7 mouse cellular contexts compared by ENCODE assay signal in the genomic region with DNA sequence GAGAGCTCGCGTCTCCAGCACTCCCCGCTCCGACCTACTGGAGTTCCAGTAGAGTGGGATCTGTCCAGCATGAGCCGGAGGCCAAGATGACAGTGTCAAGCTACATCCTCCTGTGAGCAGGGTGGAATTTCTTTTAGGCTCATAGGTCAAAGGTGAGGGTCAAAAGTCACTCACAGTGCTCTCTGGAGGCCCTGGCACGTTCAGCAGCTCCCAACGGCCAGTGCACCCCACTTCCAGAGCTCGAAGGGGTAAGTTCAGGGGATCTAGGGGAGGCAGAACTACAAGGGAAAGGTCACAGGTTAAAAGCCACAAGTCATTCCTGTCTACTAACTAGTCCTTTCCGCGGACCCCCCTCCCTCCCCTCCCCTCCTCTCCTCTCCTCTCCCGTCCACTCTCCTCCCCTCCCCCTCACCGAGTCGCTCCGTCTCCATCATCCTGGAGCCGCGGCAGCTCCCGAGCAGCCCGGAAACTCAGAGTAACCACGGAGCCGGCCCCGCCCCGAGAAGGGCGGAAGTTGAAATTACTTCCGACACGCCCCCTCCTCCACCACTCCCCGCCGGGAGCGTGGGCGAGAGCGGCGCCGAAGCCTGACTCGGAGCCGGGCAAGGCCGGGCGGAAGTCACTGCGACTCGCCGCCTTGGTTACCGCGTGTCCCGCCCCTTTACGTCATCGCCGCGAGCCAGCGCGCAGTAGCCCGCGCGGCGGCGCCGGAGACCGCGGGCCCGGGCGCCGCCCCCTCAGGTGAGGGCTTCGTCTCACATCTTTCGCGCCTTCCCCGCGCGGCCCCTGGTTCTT. TPM values are rescaled to one million over a fixed set of nuclear protein-coding genes. Genes with fewer than 3 reads are reported as not detected.
DNase-seq lines count a peak whose midpoint lies in the region; ATAC-seq lines count a peak whose summit lies in the region.

A gene (minus strand): TSS at position 489 of the 795 bp plus-strand sequence.
A gene (plus strand): TSS at position 670 of the 795 bp plus-strand sequence.

- H3K4me1 ChIP-seq in embryonic facial prominence, embryonic 11.5 days (ENCODE audit: control insufficient read depth, insufficient read depth, low read length): peaks cover 5% of the 10 kb centered on the region
- H3K4me1 ChIP-seq in limb, embryonic 10.5 days: peaks cover 29% of the 10 kb centered on the region
- H3K4me1 ChIP-seq in midbrain, embryonic 13.5 days (replicated peaks): peaks cover 26% of the 10 kb centered on the region

- H3K9ac ChIP-seq in embryonic facial prominence, embryonic 11.5 days (replicated peaks; ENCODE audit: low read length): peak within 1 kb of the TSS; percentile 90
- peak within 1 kb of the TSS; percentile 90 for H3K9ac ChIP-seq in midbrain, embryonic 13.5 days (replicated peaks)

- H3K9me3 ChIP-seq in embryonic facial prominence, embryonic 11.5 days (replicated peaks; ENCODE audit: control insufficient read depth, low read length): no peaks in the 10 kb centered on the region
- no peaks in the 10 kb centered on the region for H3K9me3 ChIP-seq in limb, embryonic 10.5 days (replicated peaks)
- no peaks in the 10 kb centered on the region for H3K9me3 ChIP-seq in midbrain, embryonic 13.5 days

- ATAC-seq in embryonic facial prominence, embryonic 11.5 days (replicated peaks; ENCODE audit: insufficient number of reproducible peaks, low FRiP score, low TSS enrichment, low read depth): peak; percentile 93
- ATAC-seq in granulocyte monocyte progenitor cell, adult 5-6 weeks (replicated peaks; ENCODE audit: poor library complexity, severe bottlenecking): peak; percentile 98
- ATAC-seq in midbrain, embryonic 13.5 days: peak; percentile 97

- WGBS in embryonic facial prominence, embryonic 11.5 days: under 1% methylated on average over 64 of the region's 65 CpGs
- under 1% methylated on average over 65 of the region's 65 CpGs for WGBS in limb, embryonic 10.5 days
- under 1% methylated on average over 52 of the region's 65 CpGs for WGBS in midbrain, embryonic 13.5 days

- no peaks in the 10 kb centered on the region for H3K27me3 ChIP-seq in embryonic facial prominence, embryonic 11.5 days (ENCODE audit: control insufficient read depth, insufficient read depth, low read length)
- H3K27me3 ChIP-seq in limb, embryonic 10.5 days (ENCODE audit: low read depth, poor library complexity, severe bottlenecking): no peaks in the 10 kb centered on the region
- H3K27me3 ChIP-seq in midbrain, embryonic 13.5 days: no peaks in the 10 kb centered on the region

- peaks cover 2% of the 10 kb centered on the region for H3K36me3 ChIP-seq in embryonic facial prominence, embryonic 11.5 days (replicated peaks; ENCODE audit: control insufficient read depth, insufficient read depth, low read depth, low read length)
- peaks cover 66% of the 10 kb centered on the region for H3K36me3 ChIP-seq in limb, embryonic 10.5 days
- peaks cover 59% of the 10 kb centered on the region for H3K36me3 ChIP-seq in midbrain, embryonic 13.5 days

- peak within 1 kb of the TSS; percentile 84 for H3K4me2 ChIP-seq in embryonic facial prominence, embryonic 11.5 days (ENCODE audit: low read depth, low read length)
- peak within 1 kb of the TSS; percentile 97 for H3K4me2 ChIP-seq in midbrain, embryonic 13.5 days (replicated peaks)

- H3K27ac ChIP-seq in embryonic facial prominence, embryonic 11.5 days (replicated peaks; ENCODE audit: low read depth, low read length): no peak within 1 kb of the TSS
- H3K27ac ChIP-seq in limb, embryonic 10.5 days: peak within 1 kb of the TSS; percentile 92
- peak within 1 kb of the TSS; percentile 61 for H3K27ac ChIP-seq in midbrain, embryonic 13.5 days

- peak within 1 kb of the TSS; percentile 87 for H3K4me3 ChIP-seq in embryonic facial prominence, embryonic 11.5 days (ENCODE audit: low read depth, low read length)
- H3K4me3 ChIP-seq in limb, embryonic 10.5 days: peak within 1 kb of the TSS; percentile 99
- H3K4me3 ChIP-seq in midbrain, embryonic 13.5 days (replicated peaks): peak within 1 kb of the TSS; percentile 91

- peak; percentile 99 for DNase-seq in adrenal gland, postnatal 14 days
- DNase-seq in embryonic facial prominence, embryonic 11.5 days (ENCODE audit: low spot score): peak; percentile 99
- DNase-seq in kidney, adult 11 months: peak; percentile 96
- peak; percentile 99 for DNase-seq in limb, embryonic 10.5 days (ENCODE audit: low spot score)
- DNase-seq in spleen, adult 12 weeks (ENCODE audit: low spot score): peak; percentile 97

RNA-seq across cellular contexts. Expression of the first gene that starts in this region (rescaled TPM):
- 55.0 and 60.0 TPM in 2 replicates for total RNA-seq in adrenal gland, postnatal 14 days (2021)
- 27.1 and 31.9 TPM in 2 replicates for polyA plus RNA-seq in embryonic facial prominence, embryonic 11.5 days (2014; fragmentation: Nextera tagmentation; extraction: Ambion mirVana)
- total RNA-seq in granulocyte monocyte progenitor cell, adult 5-6 weeks (2014; fragmentation: Nextera tagmentation): 31.1 and 48.4 TPM in 2 replicates
- total RNA-seq in granulocyte monocyte progenitor cell, adult 5-6 weeks (2017): 29.3 and 43.9 TPM in 2 replicates
- 57.5 and 65.0 TPM in 2 replicates for polyA plus RNA-seq in limb, embryonic 10.5 days (2016; fragmentation: Nextera tagmentation; extraction: Ambion mirVana)
- polyA plus RNA-seq in midbrain, embryonic 13.5 days (2015; fragmentation: Nextera tagmentation; extraction: Ambion mirVana): 59.3 and 61.3 TPM in 2 replicates

RNA-seq across cellular contexts. Expression of the second gene that starts in this region (rescaled TPM):
- 54.4 and 58.4 TPM in 2 replicates for total RNA-seq in adrenal gland, postnatal 14 days (2021)
- 128 and 130 TPM in 2 replicates for polyA plus RNA-seq in embryonic facial prominence, embryonic 11.5 days (2014; fragmentation: Nextera tagmentation; extraction: Ambion mirVana)
- total RNA-seq in granulocyte monocyte progenitor cell, adult 5-6 weeks (2014; fragmentation: Nextera tagmentation): 53.3 and 54.5 TPM in 2 replicates
- total RNA-seq in granulocyte monocyte progenitor cell, adult 5-6 weeks (2017): 37.1 and 57.3 TPM in 2 replicates
- 151 and 155 TPM in 2 replicates for polyA plus RNA-seq in limb, embryonic 10.5 days (2016; fragmentation: Nextera tagmentation; extraction: Ambion mirVana)
- polyA plus RNA-seq in midbrain, embryonic 13.5 days (2015; fragmentation: Nextera tagmentation; extraction: Ambion mirVana): 95.0 and 100 TPM in 2 replicates
